Mouse (Mus musculus): ENCODE data around the gene Ktn1.

DNA sequence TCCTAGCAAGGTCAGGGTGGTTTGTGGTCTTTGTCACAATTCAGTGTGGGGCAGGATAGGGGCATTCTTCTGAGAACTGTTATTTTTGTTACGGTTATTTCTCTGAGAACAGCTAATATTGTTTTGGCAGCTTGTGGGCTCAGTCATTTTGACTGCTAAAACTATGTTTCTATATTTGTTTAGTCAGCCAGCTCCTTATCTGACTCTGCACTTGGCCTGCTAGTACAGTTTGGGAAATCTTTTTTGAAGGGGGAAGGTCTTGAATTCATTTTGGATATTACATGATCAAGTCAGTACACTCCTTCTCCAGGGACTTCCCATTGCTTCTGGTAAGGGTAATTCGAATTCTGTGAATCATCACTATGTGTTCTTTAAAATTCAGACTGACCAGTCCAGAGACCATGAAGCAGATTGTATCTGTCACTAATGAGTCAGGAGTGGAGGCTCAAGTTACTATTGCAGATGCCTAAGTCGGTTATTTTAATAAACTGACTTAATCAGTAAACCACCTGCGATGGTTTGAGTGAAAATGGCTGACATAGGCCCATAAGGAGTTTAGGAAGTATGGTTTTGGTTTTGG lies 9.8 kb upstream of the Ktn1 start:
- TF ChIP-seq FLI1 (IDR thresholded peaks at IDR 0.05; ENCODE audit: low read length): no peak
- TF ChIP-seq GATA1 (IDR thresholded peaks at IDR 0.05; ENCODE audit: borderline replicate concordance, low read length): no peak

Data from megakaryocyte, embryonic 14.5 days (primary cell).